Comparison of ENCODE assay signal across 13 mouse cellular contexts in genomic region chr13:63682341-63682740, GRCm38 (mm10).
"Had no signal": no experiment of that assay in that cellular context is flagged by ENCODE, and none has a peak within 500 bp of the region (broad histone marks: within the 10 kb centered on the region; RNA-seq: fewer than 3 reads in every experiment).

No protein-coding gene starts in this region.

- H3K9ac ChIP-seq: limb, embryonic 15.5 days; liver, embryonic 14.5 days; lung, embryonic 15.5 days; midbrain, embryonic 12.5 days; neural tube, embryonic 13.5 days had no signal

- ATAC-seq: midbrain, embryonic 16.5 days had no signal

- H3K4me1 ChIP-seq: midbrain, embryonic 12.5 days; neural tube, embryonic 13.5 days had no signal

- H3K36me3 ChIP-seq: limb, embryonic 15.5 days; lung, embryonic 15.5 days; midbrain, embryonic 12.5 days; neural tube, embryonic 13.5 days had no signal

- H3K4me2 ChIP-seq: limb, embryonic 15.5 days; lung, embryonic 15.5 days; midbrain, embryonic 12.5 days; neural tube, embryonic 13.5 days had no signal

- H3K27me3 ChIP-seq: limb, embryonic 15.5 days; lung, embryonic 15.5 days; midbrain, embryonic 12.5 days; neural tube, embryonic 13.5 days had no signal

- H3K27ac ChIP-seq: layer of hippocampus, adult 2 months; limb, embryonic 15.5 days; liver, embryonic 14.5 days; lung, embryonic 15.5 days; midbrain, embryonic 12.5 days; neural tube, embryonic 13.5 days had no signal

- H3K9me3 ChIP-seq: limb, embryonic 15.5 days; lung, embryonic 15.5 days; midbrain, embryonic 12.5 days; neural tube, embryonic 13.5 days had no signal

- DNase-seq: kidney, adult 18-20 months; kidney, postnatal 36 days; left cerebral cortex, postnatal 4 days; retina, postnatal 1 day; right cerebral cortex, postnatal 14 days; thymus, postnatal 36 days had no signal

- H3K4me3 ChIP-seq: layer of hippocampus, adult 2 months; limb, embryonic 15.5 days; lung, embryonic 15.5 days; midbrain, embryonic 12.5 days; neural tube, embryonic 13.5 days had no signal
